Mouse (Mus musculus): ENCODE results near the gene Ang. TPM values are rescaled to one million over a fixed set of nuclear protein-coding genes. Genes with fewer than 3 reads are reported as not detected.

Gene Ang
- polyA plus RNA-seq, 1 experiment from 2014 or later: 3.0 TPM

- WGBS: 88% methylated on average over 5 of the region's 5 CpGs
- ATAC-seq: no peak
- H3K4me2 ChIP-seq (ENCODE audit: low read length): no peak overlapping the region
- H3K4me3 ChIP-seq (replicated peaks; ENCODE audit: low read length): no peak overlapping the region
- no peaks in the 10 kb centered on the region for H3K4me1 ChIP-seq (replicated peaks; ENCODE audit: control insufficient read depth, insufficient read depth, low read length)
- H3K9me3 ChIP-seq (ENCODE audit: control insufficient read depth, low read length): no peaks in the 10 kb centered on the region
- no peaks in the 10 kb centered on the region; the same call in 1 of the 2 replicates for H3K27me3 ChIP-seq (replicated peaks; ENCODE audit: control insufficient read depth, insufficient read depth, low read length)
- no peak overlapping the region for H3K9ac ChIP-seq (replicated peaks; ENCODE audit: low read depth, low read length)
- H3K36me3 ChIP-seq (ENCODE audit: control insufficient read depth, insufficient read depth): no peaks in the 10 kb centered on the region
- no peak overlapping the region for H3K27ac ChIP-seq (ENCODE audit: low read length)
Measured at GRCm38 (mm10) chr14:51060761-51061160, 30.2 kb upstream of the Ang start.

- Histone ChIP-seq H3K36me3 (ENCODE audit: control insufficient read depth, insufficient read depth) (no peaks in the 10 kb centered on the region), H3K9me3 (ENCODE audit: control insufficient read depth, low read length) (no peaks in the 10 kb centered on the region), H3K9ac (replicated peaks; ENCODE audit: low read depth, low read length) (no peak overlapping the region), H3K4me3 (replicated peaks; ENCODE audit: low read length) (no peak overlapping the region), H3K27ac (ENCODE audit: low read length) (no peak overlapping the region), H3K4me1 (replicated peaks; ENCODE audit: control insufficient read depth, insufficient read depth, low read length) (peaks cover 4% of the 10 kb centered on the region), H3K4me2 (ENCODE audit: low read length) (no peak overlapping the region), H3K27me3 (replicated peaks; ENCODE audit: control insufficient read depth, insufficient read depth, low read length) (no peaks in the 10 kb centered on the region)
- ATAC-seq: no peak
- 94% methylated on average over 5 of the region's 5 CpGs for WGBS
Measured at GRCm38 (mm10) chr14:51068956-51069355, 22.0 kb upstream of the Ang start.

- H3K36me3 ChIP-seq (ENCODE audit: control insufficient read depth, insufficient read depth): no peaks in the 10 kb centered on the region
- 89% methylated on average over 2 of the region's 2 CpGs for WGBS
- H3K9ac ChIP-seq (replicated peaks; ENCODE audit: low read depth, low read length): no peak overlapping the region
- ATAC-seq: no peak
- H3K9me3 ChIP-seq (ENCODE audit: control insufficient read depth, low read length): no peaks in the 10 kb centered on the region
- no peaks in the 10 kb centered on the region for H3K27me3 ChIP-seq (replicated peaks; ENCODE audit: control insufficient read depth, insufficient read depth, low read length)
- peaks cover 4% of the 10 kb centered on the region for H3K4me1 ChIP-seq (replicated peaks; ENCODE audit: control insufficient read depth, insufficient read depth, low read length)
- no peak overlapping the region for H3K4me2 ChIP-seq (ENCODE audit: low read length)
- no peak overlapping the region for H3K27ac ChIP-seq (ENCODE audit: low read length)
- no peak overlapping the region for H3K4me3 ChIP-seq (replicated peaks; ENCODE audit: low read length)
Measured at GRCm38 (mm10) chr14:51069617-51070016, 21.3 kb upstream of the Ang start.

GRCm38 (mm10) chr14:51074335-51074734, 16.6 kb upstream of the Ang start, which contains the start of gene Olfr750:
TSS of gene Olfr750 (minus strand) at chr14:51074435.
- Histone ChIP-seq H3K9me3 (ENCODE audit: control insufficient read depth, low read length) (no peaks in the 10 kb centered on the region), H3K27me3 (replicated peaks; ENCODE audit: control insufficient read depth, insufficient read depth, low read length) (no peaks in the 10 kb centered on the region), H3K27ac (ENCODE audit: low read length) (no peak within 1 kb of the TSS), H3K4me3 (replicated peaks; ENCODE audit: low read length) (no peak within 1 kb of the TSS), H3K4me2 (ENCODE audit: low read length) (no peak within 1 kb of the TSS), H3K36me3 (ENCODE audit: control insufficient read depth, insufficient read depth) (no peaks in the 10 kb centered on the region), H3K9ac (replicated peaks; ENCODE audit: low read depth, low read length) (no peak within 1 kb of the TSS), H3K4me1 (replicated peaks; ENCODE audit: control insufficient read depth, insufficient read depth, low read length) (no peaks in the 10 kb centered on the region)
- no peak for ATAC-seq
- WGBS: 87% methylated on average over 3 of the region's 3 CpGs

GRCm38 (mm10) chr14:51079180-51079579, 11.8 kb upstream of the Ang start:
- no peak overlapping the region for H3K4me3 ChIP-seq (replicated peaks; ENCODE audit: low read length)
- H3K4me2 ChIP-seq (ENCODE audit: low read length): no peak overlapping the region
- H3K27me3 ChIP-seq (replicated peaks; ENCODE audit: control insufficient read depth, insufficient read depth, low read length): peaks cover 6% of the 10 kb centered on the region; the same call in 1 of the 2 replicates
- no peak overlapping the region for H3K9ac ChIP-seq (replicated peaks; ENCODE audit: low read depth, low read length)
- 88% methylated on average over 1 of the region's 1 CpGs for WGBS
- H3K4me1 ChIP-seq (replicated peaks; ENCODE audit: control insufficient read depth, insufficient read depth, low read length): peaks cover 9% of the 10 kb centered on the region
- H3K9me3 ChIP-seq (ENCODE audit: control insufficient read depth, low read length): no peaks in the 10 kb centered on the region
- ATAC-seq: no peak
- H3K36me3 ChIP-seq (ENCODE audit: control insufficient read depth, insufficient read depth): no peaks in the 10 kb centered on the region
- no peak overlapping the region for H3K27ac ChIP-seq (ENCODE audit: low read length)

GRCm38 (mm10) chr14:51081035-51081434, 9.9 kb upstream of the Ang start:
- Histone ChIP-seq H3K4me1 (replicated peaks; ENCODE audit: control insufficient read depth, insufficient read depth, low read length) (peaks cover 9% of the 10 kb centered on the region), H3K4me2 (ENCODE audit: low read length) (no peak overlapping the region), H3K9ac (replicated peaks; ENCODE audit: low read depth, low read length) (no peak overlapping the region), H3K4me3 (replicated peaks; ENCODE audit: low read length) (no peak overlapping the region), H3K9me3 (ENCODE audit: control insufficient read depth, low read length) (no peaks in the 10 kb centered on the region), H3K27me3 (replicated peaks; ENCODE audit: control insufficient read depth, insufficient read depth, low read length) (peaks cover 6% of the 10 kb centered on the region; the same call in 1 of the 2 replicates), H3K36me3 (ENCODE audit: control insufficient read depth, insufficient read depth) (no peaks in the 10 kb centered on the region), H3K27ac (ENCODE audit: low read length) (no peak overlapping the region)
- no peak for ATAC-seq
- 89% methylated on average over 2 of the region's 2 CpGs for WGBS

GRCm38 (mm10) chr14:51082599-51083581, 8.1 kb upstream of the Ang start:
- H3K4me2 ChIP-seq (ENCODE audit: low read length): peak overlapping the region; percentile 77
- peak overlapping the region; percentile 53 for H3K4me3 ChIP-seq (replicated peaks; ENCODE audit: low read length)
- H3K27me3 ChIP-seq (replicated peaks; ENCODE audit: control insufficient read depth, insufficient read depth, low read length): peaks cover 6% of the 10 kb centered on the region; the same call in 1 of the 2 replicates
- peak; percentile 77 for ATAC-seq
- 2% methylated on average over 40 of the region's 40 CpGs for WGBS
- H3K9me3 ChIP-seq (ENCODE audit: control insufficient read depth, low read length): no peaks in the 10 kb centered on the region
- H3K9ac ChIP-seq (replicated peaks; ENCODE audit: low read depth, low read length): peak overlapping the region; percentile 54
- peaks cover 9% of the 10 kb centered on the region for H3K4me1 ChIP-seq (replicated peaks; ENCODE audit: control insufficient read depth, insufficient read depth, low read length)
- H3K27ac ChIP-seq (ENCODE audit: low read length): no peak overlapping the region
- no peaks in the 10 kb centered on the region for H3K36me3 ChIP-seq (ENCODE audit: control insufficient read depth, insufficient read depth)

- Histone ChIP-seq H3K4me3 (replicated peaks; ENCODE audit: low read length) (peak overlapping the region; percentile 53), H3K9me3 (ENCODE audit: control insufficient read depth, low read length) (no peaks in the 10 kb centered on the region), H3K9ac (replicated peaks; ENCODE audit: low read depth, low read length) (no peak overlapping the region), H3K27ac (ENCODE audit: low read length) (no peak overlapping the region), H3K4me2 (ENCODE audit: low read length) (peak overlapping the region; percentile 77), H3K36me3 (ENCODE audit: control insufficient read depth, insufficient read depth) (no peaks in the 10 kb centered on the region), H3K4me1 (replicated peaks; ENCODE audit: control insufficient read depth, insufficient read depth, low read length) (peaks cover 9% of the 10 kb centered on the region), H3K27me3 (replicated peaks; ENCODE audit: control insufficient read depth, insufficient read depth, low read length) (peaks cover 6% of the 10 kb centered on the region; the same call in 1 of the 2 replicates)
- ATAC-seq: no peak
- WGBS: 7% methylated on average over 7 of the region's 7 CpGs
Measured at GRCm38 (mm10) chr14:51083805-51084204, 7.1 kb upstream of the Ang start.

GRCm38 (mm10) chr14:51085086-51085485, 5.9 kb upstream of the Ang start:
- Histone ChIP-seq H3K27ac (ENCODE audit: low read length) (no peak overlapping the region), H3K27me3 (replicated peaks; ENCODE audit: control insufficient read depth, insufficient read depth, low read length) (peaks cover 6% of the 10 kb centered on the region; the same call in 1 of the 2 replicates), H3K4me1 (replicated peaks; ENCODE audit: control insufficient read depth, insufficient read depth, low read length) (peaks cover 9% of the 10 kb centered on the region), H3K4me2 (ENCODE audit: low read length) (no peak overlapping the region), H3K36me3 (ENCODE audit: control insufficient read depth, insufficient read depth) (no peaks in the 10 kb centered on the region), H3K9ac (replicated peaks; ENCODE audit: low read depth, low read length) (no peak overlapping the region), H3K4me3 (replicated peaks; ENCODE audit: low read length) (no peak overlapping the region), H3K9me3 (ENCODE audit: control insufficient read depth, low read length) (no peaks in the 10 kb centered on the region)
- WGBS: 87% methylated on average over 2 of the region's 2 CpGs
- ATAC-seq: no peak
